Mouse (Mus musculus) retina, postnatal 1 day (tissue): ENCODE measurements around the gene Gas2.

Source experiments
- DNase-seq: peaks from one replicate; pipeline ENCODE4 v3.0.0-alpha.2; 2012

Gas2 gene

DNA sequence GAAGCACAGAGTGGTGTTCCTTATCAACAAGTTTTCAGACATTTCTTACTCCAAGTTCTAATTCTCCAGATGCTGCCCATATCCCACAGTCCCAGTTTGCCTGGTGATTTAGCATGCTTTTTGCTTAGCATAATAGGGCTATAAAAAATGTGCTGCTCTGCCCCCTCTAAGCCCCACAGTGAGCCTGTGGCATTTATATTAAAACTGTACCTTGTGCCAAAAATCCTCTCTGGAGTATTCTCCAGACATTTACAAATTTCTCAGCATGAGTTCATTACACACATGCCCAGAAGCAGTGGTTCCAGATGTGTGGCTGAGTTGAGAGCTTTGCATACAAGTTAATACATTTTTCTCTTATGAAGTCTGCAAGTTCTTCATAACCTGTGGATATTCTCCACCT lies 107.6 kb downstream of the Gas2 start:
- no peak for DNase-seq

DNA sequence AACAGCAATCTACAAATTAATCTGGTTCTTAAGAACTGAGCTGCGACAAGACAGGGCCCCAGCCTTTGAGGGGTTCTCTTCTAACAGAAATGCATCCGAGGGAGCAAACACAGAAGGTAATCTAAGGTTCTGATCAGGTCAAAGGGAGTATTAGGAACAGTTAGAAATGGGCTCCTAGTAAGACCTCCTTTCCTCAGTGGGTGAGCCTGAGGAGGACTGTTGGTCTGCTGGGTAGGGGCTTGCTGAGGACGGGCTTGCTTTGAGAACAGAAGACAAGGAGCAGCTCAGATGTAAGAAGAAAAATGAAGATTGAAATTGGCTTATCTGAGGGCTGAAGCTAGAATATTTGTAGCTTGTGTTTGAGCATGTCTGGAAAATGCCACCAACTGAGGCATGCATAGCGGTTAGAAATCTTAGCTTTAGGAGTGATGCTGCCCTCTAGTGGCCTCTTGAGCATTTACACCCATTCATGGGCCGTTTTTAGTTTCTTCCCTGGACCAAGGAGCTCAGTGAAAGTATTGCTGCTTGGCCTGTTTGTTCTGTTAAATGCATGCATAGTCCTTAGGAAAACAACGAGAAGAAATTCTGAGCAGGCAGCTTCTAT lies 110.5 kb downstream of the Gas2 start:
- DNase-seq: peak; percentile 72

DNA sequence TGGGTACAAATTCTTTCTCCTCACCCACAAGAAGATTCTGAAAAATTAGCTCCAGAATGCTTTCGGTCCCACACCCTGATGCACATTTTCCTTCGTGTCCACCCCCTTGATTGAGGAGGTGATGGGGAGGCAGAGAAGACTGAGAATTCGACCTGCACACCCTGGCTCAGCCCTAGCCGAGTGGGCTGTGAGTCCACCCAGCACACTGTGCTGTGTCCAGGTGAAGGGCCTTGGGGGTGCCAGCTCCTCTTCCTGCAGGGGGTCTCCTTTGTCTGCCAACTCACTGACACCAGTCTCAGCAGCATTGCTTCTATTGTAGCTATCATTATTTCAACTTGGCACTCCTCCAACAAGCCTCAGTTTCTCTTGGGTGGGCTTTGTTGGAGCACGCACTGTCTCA lies 111.3 kb downstream of the Gas2 start:
- DNase-seq: no peak

DNA sequence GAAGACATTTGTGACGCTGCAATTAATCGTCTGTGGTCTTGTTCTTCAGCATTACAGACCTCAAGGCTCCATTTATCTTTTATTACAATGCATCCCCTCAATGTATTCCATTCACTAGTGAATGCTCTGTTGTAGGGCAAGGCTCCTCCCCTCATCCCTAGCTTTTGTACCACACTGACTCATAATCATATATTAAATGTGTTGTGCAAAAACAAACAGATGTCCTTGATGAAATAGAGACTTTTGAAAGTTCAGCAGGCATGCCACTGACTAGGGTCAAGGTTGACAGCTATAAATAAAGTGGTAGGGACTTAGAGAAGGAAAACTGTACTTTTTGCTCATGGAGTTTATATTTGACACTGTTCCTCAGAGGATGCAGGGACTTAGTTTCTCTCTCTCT lies 111.7 kb downstream of the Gas2 start:
- DNase-seq: no peak

DNA sequence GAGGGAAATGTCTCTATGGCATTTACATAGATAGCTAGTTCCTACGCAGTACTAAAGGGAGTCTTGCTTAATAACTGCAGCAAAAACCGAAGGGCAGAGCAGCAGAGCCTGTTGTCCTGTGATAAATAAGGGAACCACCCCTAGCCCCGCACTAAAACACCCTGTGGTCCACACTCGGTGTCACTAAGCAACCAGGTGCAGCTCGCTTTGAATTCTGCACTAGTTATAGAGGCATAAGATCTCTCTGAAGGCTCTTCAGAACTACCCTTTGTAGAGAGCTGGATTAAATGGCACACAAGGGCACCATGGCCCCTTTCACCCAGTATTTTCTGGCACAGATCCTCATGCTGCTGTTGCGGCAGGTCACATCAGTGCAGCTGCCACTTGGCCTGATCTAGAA lies 113.4 kb downstream of the Gas2 start:
- DNase-seq: no peak

DNA sequence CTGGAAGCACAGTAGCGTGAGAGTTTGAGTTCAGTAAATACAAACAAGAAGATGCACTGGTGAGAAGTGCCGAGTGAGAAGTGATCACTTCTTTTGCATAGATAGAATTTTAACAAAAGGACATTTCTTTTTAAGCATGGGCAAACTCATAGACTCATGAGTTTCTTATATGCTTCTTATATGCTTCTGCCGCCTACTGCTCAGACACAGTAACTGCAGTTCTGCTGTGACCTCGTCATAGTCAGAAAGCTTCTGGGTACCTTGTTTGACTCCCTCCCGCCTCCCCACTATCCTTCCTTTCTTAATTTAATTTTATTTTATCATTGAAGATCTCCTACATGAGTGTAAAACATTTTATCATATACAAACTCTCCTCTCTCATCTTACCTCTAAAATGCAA lies 117.5 kb downstream of the Gas2 start:
- DNase-seq: peak; percentile 25

DNA sequence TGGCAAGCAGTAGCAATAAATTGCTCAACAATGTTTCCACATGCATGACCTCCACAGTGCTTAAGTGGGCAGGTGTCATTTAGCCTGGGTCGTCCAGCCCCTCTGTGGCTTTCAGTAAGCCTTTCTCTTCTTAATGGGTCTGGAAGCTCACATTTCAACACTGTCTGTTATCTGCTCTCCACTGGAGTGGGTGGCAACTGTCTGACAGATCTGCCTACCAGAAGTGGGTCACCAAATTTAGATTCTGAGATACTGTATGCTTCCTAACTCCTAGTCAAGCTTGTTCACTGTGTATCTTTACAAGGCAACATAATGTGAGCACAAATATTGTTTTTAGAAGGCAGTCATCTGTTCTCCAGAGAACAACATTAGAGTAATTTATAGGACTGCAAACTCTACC lies 120.5 kb downstream of the Gas2 start:
- DNase-seq: peak; percentile 49

DNA sequence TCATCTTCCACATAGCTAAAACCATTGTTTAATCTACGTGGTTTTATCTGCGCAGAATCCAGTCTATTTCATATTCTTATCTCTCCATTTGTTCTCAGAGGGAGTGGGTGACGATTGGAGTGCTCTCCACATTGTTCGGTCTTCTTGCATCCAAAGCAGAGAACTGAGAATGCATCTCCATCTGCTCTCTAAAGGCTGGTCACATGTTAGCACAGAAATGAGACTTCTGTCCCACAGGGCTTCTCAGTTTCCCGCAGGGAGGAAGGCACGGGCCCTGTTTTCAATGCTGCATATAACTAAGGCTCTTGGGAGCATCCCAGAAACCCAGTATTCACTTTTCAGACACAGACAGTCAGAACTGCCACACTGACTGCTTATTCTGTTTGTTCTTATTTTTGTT lies 123.9 kb downstream of the Gas2 start:
- no peak for DNase-seq

DNA sequence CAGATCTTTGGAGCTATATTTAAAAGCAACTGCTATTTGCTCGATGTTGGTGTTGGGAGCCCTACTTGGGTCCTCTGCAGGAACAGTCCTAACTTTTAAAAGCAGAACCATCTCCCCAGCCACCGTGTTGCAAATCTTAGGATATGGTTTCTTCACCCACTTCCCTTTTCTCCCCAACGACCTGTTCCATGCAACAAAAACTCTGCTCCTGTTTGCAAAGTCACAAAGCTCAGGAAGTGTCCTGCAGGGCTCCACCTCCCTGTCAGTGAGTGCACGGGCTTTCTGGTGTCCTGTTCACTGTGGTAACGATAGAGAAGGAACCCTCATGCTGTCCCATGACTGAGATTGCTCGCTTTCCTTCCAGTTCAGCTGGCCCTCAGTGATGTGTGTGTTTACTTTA lies 125.1 kb downstream of the Gas2 start:
- no peak for DNase-seq

DNA sequence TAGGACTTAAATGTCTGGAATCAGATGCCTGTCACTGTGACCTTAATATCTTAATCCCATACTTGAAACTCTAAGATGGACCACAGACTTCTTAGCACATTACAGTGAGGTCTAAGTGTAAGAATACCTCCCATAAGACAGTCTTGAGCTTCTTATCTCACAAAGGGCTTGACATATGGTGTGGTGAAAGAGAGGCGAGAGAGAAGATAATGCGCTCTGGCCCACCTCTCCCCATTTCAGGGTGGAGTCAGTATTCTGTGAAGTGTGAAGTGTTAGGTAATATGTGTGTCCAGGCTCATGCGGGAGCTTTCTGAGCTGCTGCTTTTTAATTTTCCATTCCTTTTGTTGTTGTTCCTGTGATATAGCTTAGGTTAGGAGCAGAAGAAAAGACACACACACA lies 129.2 kb downstream of the Gas2 start:
- peak; percentile 72 for DNase-seq

DNA sequence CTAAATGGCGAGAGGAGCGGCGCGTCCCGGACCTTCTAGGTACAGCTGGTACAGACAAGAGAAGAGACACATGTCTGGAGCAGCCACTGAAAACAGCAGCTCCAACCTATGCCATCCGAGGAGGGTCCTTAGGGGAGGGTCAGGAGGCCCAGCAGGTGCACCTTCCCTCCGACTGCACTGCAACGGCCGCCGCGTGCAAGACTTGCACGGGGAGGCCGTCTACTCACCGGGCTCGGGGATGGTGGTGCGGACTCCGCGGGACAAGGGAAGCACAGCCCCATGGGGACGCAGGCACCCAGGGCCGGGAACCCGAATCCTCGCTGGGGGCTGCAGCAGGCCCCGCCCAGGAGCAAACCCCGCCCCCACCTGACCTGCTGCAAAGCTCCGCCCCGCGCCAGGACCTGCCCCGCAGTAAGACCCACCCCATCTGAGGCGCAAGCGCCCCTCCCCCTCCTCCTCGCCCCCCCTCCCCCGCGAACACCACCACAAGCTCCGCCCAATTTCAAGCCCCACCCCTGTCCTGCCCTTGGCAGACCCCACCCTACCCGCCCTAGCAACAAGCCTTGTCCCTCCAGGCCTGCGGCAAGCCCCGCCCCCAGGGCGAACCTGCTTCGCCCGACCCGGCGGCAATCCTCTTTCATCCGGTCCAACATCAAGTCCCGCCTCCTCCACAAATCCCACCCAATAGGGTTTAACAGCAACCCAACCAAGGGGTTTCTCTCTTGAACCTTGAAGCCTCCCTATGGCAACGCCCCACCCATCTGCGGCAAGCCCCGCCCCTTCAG lies 143.9 kb downstream of the Gas2 start, which contains the start of gene Svip:
Svip (minus strand) TSS at position 508 of the 785 bp plus-strand sequence.
- DNase-seq: peak; percentile 97

DNA sequence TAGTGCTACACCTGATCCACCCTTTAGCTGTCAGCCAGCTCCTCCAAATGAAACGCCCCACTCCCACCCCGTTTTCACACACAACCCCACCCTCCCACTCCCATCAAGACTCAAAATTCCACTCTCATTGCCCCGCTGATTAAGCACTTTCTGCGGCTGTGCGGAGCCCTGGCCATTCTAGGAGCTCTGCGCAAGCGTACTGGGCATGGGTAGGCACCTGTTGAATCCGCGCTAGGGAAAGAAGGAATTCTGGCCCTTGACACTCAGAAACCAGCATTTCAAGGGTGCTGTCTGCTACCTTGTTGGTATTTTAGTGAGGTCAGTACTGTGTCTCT lies 144.4 kb downstream of the Gas2 start:
- DNase-seq: no peak

DNA sequence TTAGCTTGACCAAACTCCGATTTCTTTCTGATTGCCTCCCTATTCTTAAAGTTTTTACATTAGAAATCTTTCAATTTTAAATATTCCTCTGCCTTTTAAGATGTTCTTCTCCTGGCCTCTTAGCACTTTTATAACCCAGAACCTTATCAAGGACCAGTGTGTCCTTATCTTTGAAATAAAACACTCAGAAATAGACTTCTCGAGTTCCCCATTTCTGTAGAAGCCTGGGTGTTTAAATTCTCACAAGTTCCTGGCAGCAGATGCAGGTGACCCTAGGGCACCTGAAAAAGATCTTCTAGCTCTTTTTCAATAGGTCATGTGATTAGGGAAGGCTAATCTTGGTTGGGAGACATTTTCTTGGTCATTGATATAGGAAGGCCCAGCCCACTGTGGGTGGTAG lies 145.3 kb downstream of the Gas2 start:
- no peak for DNase-seq

DNA sequence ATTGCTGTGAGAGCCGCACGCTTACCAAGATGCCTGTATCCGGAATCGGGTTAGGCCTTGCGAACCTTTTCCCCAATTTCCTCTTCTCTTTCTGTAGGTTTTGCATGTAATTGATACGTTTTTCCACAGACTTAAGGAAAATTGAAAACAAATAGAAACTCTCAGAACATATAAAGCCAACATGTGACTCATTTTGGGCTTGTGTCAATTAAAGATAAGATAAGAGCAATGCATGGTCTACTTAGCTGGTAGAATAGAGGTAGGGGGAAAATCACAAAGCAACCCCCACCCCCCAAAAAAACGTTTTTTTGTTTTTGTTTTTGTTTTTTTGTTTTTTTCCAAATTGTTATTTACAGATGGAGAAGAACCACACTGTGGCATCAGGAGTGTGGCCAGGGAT lies 151.6 kb downstream of the Gas2 start:
- DNase-seq: no peak

DNA sequence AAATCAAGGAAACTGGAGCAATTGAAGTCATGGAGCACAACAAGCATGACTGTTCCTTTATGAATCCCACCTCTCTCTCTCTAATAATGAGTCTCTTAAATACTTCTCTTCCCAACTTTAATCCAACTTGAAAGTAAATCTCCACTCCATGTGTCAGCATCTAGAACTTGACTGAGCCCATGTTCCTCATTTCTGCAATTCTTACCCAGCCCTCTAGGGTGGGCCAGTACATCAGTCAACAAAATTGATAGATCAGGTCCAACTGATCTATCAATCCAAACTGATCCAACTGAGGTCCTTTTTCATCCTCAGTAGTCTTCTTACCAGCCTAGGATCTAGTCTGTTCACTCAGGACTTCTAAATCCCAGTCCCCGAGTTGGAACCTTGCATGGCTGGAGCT lies 153.4 kb downstream of the Gas2 start:
- no peak for DNase-seq

DNA sequence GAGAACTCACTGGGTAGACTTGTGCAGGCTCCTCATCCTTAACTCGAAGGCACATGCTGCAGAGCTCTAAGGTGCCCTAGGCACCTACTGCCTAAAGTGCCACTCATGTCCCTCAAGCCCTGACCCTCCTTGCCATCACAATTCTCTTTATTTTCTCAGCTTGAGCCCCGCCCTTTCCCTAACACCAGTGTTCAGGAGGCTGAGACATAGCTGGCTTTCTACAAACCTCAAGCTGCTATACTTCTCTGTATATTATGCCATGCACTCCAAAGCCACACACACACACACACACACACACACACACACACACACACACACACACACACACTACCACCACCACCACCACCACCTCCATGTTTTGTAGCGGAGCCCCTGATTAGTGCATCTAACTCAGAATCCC lies 153.8 kb downstream of the Gas2 start, which contains the start of gene 1700015G11Rik:
1700015G11Rik (minus strand) TSS at position 101 of the 400 bp plus-strand sequence.
- DNase-seq: no peak

DNA sequence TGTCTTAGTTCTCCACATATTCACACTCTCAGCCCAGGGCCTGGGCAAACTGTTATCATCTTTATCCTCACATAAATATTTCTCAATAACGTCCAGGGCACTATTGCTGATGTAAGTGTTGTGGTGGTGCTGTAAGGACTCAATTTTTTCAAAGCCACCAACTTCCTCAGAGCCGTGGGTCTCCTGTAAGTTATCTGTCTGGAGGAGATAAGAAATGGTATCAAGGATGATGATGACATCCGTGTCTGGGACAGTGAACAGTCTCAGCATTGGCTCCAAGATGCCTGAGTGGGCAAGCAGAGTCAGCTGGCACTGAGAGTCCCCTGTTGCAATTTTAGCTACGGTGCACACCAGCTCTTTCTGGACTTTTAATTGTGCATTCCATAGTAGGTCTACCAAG lies 160.2 kb downstream of the Gas2 start:
- no peak for DNase-seq

DNA sequence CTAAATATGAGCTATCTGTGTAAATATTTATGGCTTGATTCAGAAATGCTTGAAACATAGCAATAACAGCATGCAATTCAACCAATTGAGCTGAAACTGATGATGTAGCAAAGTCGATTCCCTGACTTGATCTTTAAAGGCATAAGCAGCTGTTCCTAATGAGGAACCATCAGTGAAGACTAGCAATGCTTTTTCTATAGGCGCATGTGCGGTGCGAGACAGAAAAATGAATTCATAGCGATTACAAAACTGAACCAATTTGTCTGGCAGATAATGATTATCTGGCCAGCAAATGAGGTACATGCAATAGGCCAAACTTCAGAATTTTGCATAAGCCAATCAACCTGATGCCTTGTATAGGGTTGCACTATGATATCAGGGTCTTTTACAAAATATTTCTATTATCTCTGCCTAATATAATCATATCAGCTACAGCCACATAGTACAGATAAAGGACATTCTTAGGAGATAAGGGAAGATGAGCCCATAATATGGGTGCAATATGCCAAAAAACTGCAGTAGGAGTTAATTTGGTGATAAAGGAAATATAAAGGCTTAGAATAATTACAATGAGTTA lies 162.3 kb downstream of the Gas2 start:
- DNase-seq: no peak

DNA sequence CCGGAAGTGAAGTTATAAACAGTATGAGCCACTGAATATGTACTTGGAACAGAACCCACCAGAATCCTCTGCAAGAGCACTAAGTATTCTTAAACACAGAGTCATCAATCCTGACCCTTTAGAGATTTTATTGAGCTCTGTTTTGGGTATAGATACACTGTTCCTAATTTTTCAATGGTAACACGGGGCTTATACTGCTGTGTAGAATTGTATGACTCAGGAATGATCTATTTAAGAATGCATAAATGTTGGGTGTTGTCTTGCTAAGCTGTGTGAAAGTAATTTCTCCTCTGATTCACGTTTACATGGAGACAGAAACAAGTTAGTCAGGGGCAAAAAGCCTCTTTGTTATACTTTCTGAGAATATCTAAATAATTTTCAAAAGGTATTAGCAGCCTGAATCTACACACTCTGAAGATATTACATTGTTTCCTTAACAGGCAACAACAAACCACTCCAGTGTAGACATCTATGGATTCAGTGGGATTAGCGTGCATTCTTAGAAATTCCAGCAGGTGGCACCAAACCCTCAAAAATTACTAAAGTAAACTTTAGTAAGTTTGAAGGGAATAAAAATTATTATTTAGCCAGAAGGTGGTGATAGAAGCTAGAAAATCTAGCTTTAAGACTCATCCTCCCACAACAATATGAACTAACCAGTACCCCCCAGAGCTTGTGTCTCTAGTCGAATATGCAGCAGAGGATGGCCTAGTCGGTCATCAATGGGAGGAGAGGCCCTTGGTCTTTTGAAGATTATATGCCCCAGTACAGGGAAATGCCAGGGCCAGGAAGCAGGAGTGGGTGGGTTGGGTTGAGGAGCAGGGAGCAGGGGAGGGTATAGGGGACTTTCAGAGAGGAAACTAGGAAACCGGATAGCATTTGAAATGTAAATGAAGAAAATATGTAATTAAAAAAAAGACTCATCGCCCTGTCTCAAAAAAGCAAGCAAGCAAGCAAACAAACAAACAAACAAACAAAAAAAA lies 176.1 kb downstream of the Gas2 start:
- DNase-seq: peak; percentile 65
